Mouse (Mus musculus): ENCODE data around the gene Clec10a. TPM values are rescaled to one million over a fixed set of nuclear protein-coding genes. Genes with fewer than 3 reads are reported as not detected.
A peak's percentile ranks its signal among the peaks of the same experiment; 100 is the strongest.

The Clec10a gene
- polyA plus RNA-seq, 2 experiments: 0.25 to 0.76 TPM

GRCm38 (mm10) chr11:70208778-70209388 lies 52.9 kb downstream of the Clec10a start:
- 53% methylated on average over 5 of the region's 5 CpGs for WGBS (ENCODE audit: insufficient replicate concordance)
- no peaks in the 10 kb centered on the region for H3K36me3 ChIP-seq (replicated peaks; ENCODE audit: control insufficient read depth, insufficient read depth, low read depth)
- H3K9ac ChIP-seq (replicated peaks): no peak overlapping the region
- H3K4me3 ChIP-seq (ENCODE audit: insufficient read depth in 1 of 2, low read depth in 2 of 2, low read length in 2 of 2): no peak overlapping the region
- no peak for TF ChIP-seq EP300 (IDR thresholded peaks at IDR 0.05; ENCODE audit: low read depth)
- TF ChIP-seq CTCF (IDR thresholded peaks at IDR 0.05; ENCODE audit: low read depth): no peak
- peaks cover 18% of the 10 kb centered on the region for H3K27me3 ChIP-seq (ENCODE audit: control insufficient read depth, insufficient read depth, low read length)
- H3K4me2 ChIP-seq (ENCODE audit: low read depth): no peak overlapping the region
- no peaks in the 10 kb centered on the region for H3K4me1 ChIP-seq (replicated peaks; ENCODE audit: control insufficient read depth in 2 of 2, insufficient read depth in 2 of 2, low read length in 1 of 2)
- no peak for ATAC-seq (ENCODE audit: insufficient read depth)
- no peaks in the 10 kb centered on the region for H3K9me3 ChIP-seq (ENCODE audit: control insufficient read depth, low read length)
- no peak for DNase-seq (ENCODE audit: low read depth in 3 of 3, low spot score in 3 of 3)
- H3K27ac ChIP-seq: no peak overlapping the region

- no peak overlapping the region for H3K27ac ChIP-seq
- H3K27me3 ChIP-seq (ENCODE audit: control insufficient read depth, insufficient read depth, low read length): peaks cover 36% of the 10 kb centered on the region
- H3K4me3 ChIP-seq (ENCODE audit: insufficient read depth in 1 of 2, low read depth in 2 of 2, low read length in 2 of 2): no peak overlapping the region
- H3K9ac ChIP-seq (replicated peaks): no peak overlapping the region
- no peak for TF ChIP-seq EP300 (IDR thresholded peaks at IDR 0.05; ENCODE audit: low read depth)
- H3K9me3 ChIP-seq (ENCODE audit: control insufficient read depth, low read length): no peaks in the 10 kb centered on the region
- H3K4me1 ChIP-seq (replicated peaks; ENCODE audit: control insufficient read depth in 2 of 2, insufficient read depth in 2 of 2, low read length in 1 of 2): no peaks in the 10 kb centered on the region
- no peak for DNase-seq (ENCODE audit: low read depth in 3 of 3, low spot score in 3 of 3)
- H3K36me3 ChIP-seq (replicated peaks; ENCODE audit: control insufficient read depth, insufficient read depth, low read depth): no peaks in the 10 kb centered on the region
- no peak for ATAC-seq (ENCODE audit: insufficient read depth)
- WGBS (ENCODE audit: insufficient replicate concordance): 71% methylated on average over 2 of the region's 2 CpGs
- H3K4me2 ChIP-seq (ENCODE audit: low read depth): no peak overlapping the region
These were observed 54.7 kb downstream of the Clec10a start for GRCm38 (mm10) chr11:70210681-70211080.

GRCm38 (mm10) chr11:70211972-70212371 lies 56.0 kb downstream of the Clec10a start:
- Histone ChIP-seq H3K36me3 (replicated peaks; ENCODE audit: control insufficient read depth, insufficient read depth, low read depth) (no peaks in the 10 kb centered on the region), H3K9ac (replicated peaks) (no peak overlapping the region), H3K9me3 (ENCODE audit: control insufficient read depth, low read length) (no peaks in the 10 kb centered on the region), H3K27ac (no peak overlapping the region), H3K4me2 (ENCODE audit: low read depth) (no peak overlapping the region), H3K4me3 (ENCODE audit: insufficient read depth in 1 of 2, low read depth in 2 of 2, low read length in 2 of 2) (no peak overlapping the region), H3K4me1 (replicated peaks; ENCODE audit: control insufficient read depth in 2 of 2, insufficient read depth in 2 of 2, low read length in 1 of 2) (no peaks in the 10 kb centered on the region), H3K27me3 (ENCODE audit: control insufficient read depth, insufficient read depth, low read length) (peaks cover 42% of the 10 kb centered on the region)
- no peak for ATAC-seq (ENCODE audit: insufficient read depth)
- TF ChIP-seq CTCF (IDR thresholded peaks at IDR 0.05; ENCODE audit: low read depth) (no peak), EP300 (IDR thresholded peaks at IDR 0.05; ENCODE audit: low read depth) (no peak)
- DNase-seq (ENCODE audit: low read depth in 3 of 3, low spot score in 3 of 3): no peak
- 75% methylated on average over 6 of the region's 6 CpGs for WGBS (ENCODE audit: insufficient replicate concordance)

- no peaks in the 10 kb centered on the region for H3K4me1 ChIP-seq (replicated peaks; ENCODE audit: control insufficient read depth in 2 of 2, insufficient read depth in 2 of 2, low read length in 1 of 2)
- TF ChIP-seq CTCF (IDR thresholded peaks at IDR 0.05; ENCODE audit: low read depth): no peak
- no peak for TF ChIP-seq EP300 (IDR thresholded peaks at IDR 0.05; ENCODE audit: low read depth)
- DNase-seq (ENCODE audit: low read depth in 3 of 3, low spot score in 3 of 3) (no peak), ATAC-seq (ENCODE audit: insufficient read depth) (no peak)
- no peak within 1 kb of the TSS for H3K9ac ChIP-seq (replicated peaks)
- H3K27ac ChIP-seq: no peak within 1 kb of the TSS
- H3K9me3 ChIP-seq (ENCODE audit: control insufficient read depth, low read length): no peaks in the 10 kb centered on the region
- H3K27me3 ChIP-seq (ENCODE audit: control insufficient read depth, insufficient read depth, low read length): peaks cover 44% of the 10 kb centered on the region
- H3K4me3 ChIP-seq (ENCODE audit: insufficient read depth in 1 of 2, low read depth in 2 of 2, low read length in 2 of 2): no peak within 1 kb of the TSS
- H3K4me2 ChIP-seq (ENCODE audit: low read depth): peak within 1 kb of the TSS; percentile 43; the same call in 1 of the 2 replicates
- no peaks in the 10 kb centered on the region for H3K36me3 ChIP-seq (replicated peaks; ENCODE audit: control insufficient read depth, insufficient read depth, low read depth)
- 56% methylated on average over 6 of the region's 6 CpGs for WGBS (ENCODE audit: insufficient replicate concordance)
These were observed 56.4 kb downstream of the Clec10a start, which contains the start of gene Slc16a11 for GRCm38 (mm10) chr11:70212423-70212822. Gene Slc16a11, plus strand, starts transcription at chr11:70212752.

- Histone ChIP-seq H3K36me3 (replicated peaks; ENCODE audit: control insufficient read depth, insufficient read depth, low read depth) (no peaks in the 10 kb centered on the region), H3K9me3 (ENCODE audit: control insufficient read depth, low read length) (no peaks in the 10 kb centered on the region), H3K27me3 (ENCODE audit: control insufficient read depth, insufficient read depth, low read length) (peaks cover 44% of the 10 kb centered on the region), H3K4me2 (ENCODE audit: low read depth) (no peak overlapping the region), H3K9ac (replicated peaks) (no peak overlapping the region), H3K27ac (no peak overlapping the region), H3K4me1 (replicated peaks; ENCODE audit: control insufficient read depth in 2 of 2, insufficient read depth in 2 of 2, low read length in 1 of 2) (no peaks in the 10 kb centered on the region), H3K4me3 (ENCODE audit: insufficient read depth in 1 of 2, low read depth in 2 of 2, low read length in 2 of 2) (no peak overlapping the region)
- WGBS (ENCODE audit: insufficient replicate concordance): 13% methylated on average over 9 of the region's 9 CpGs
- peak in 1 of 3 experiments; percentile 49 for DNase-seq (ENCODE audit: low read depth in 3 of 3, low spot score in 3 of 3)
- ATAC-seq (ENCODE audit: insufficient read depth): no peak
- TF ChIP-seq CTCF (IDR thresholded peaks at IDR 0.05; ENCODE audit: low read depth) (peak; percentile 51; the same call in 1 of the 2 replicates), EP300 (IDR thresholded peaks at IDR 0.05; ENCODE audit: low read depth) (no peak)
These were observed 56.9 kb downstream of the Clec10a start for GRCm38 (mm10) chr11:70212896-70213295.

Data from liver, embryonic 14.5 days (tissue).